Mouse (Mus musculus) forebrain, embryonic 10.5 days (tissue): ENCODE results near the gene Smarca4. TPM values are rescaled to one million over a fixed set of nuclear protein-coding genes. Genes with fewer than 3 reads are reported as not detected.

Source experiments
- DNase-seq: peaks from one replicate; pipeline ENCODE4 v3.0.0-alpha.2; 2017; ENCODE audit warnings: low spot score; ENCODE audit errors: extremely low spot score
- H3K27ac ChIP-seq: fragments of 300-500 bp; sonication (generic); 2 replicates; pipeline ENCODE4 v1.5.1; 2016; ENCODE audit warnings: mild to moderate bottlenecking
- H3K27me3 ChIP-seq: fragments of 300-500 bp; sonication (generic); 2 replicates; pipeline ENCODE4 v1.6.1; 2016; ENCODE audit warnings: mild to moderate bottlenecking; ENCODE audit not compliant: poor library complexity, severe bottlenecking
- H3K36me3 ChIP-seq: fragments of 300-500 bp; sonication (generic); replicated peaks from 2 replicates; pipeline ENCODE4 v1.6.1; 2016; ENCODE audit warnings: mild to moderate bottlenecking, moderate library complexity
- H3K4me1 ChIP-seq: fragments of 300-500 bp; sonication (generic); 2 replicates; pipeline ENCODE4 v1.6.1; 2016
- H3K4me3 ChIP-seq: fragments of 300-500 bp; sonication (generic); 2 replicates; pipeline ENCODE4 v1.5.1; 2016; ENCODE audit warnings: mild to moderate bottlenecking, moderate library complexity
- H3K9me3 ChIP-seq: fragments of 300-500 bp; sonication (generic); 2 replicates; pipeline ENCODE4 v1.6.1; 2016; ENCODE audit warnings: mild to moderate bottlenecking, moderate library complexity
- WGBS: fragments of 180-500 bp; shearing (Covaris S2); methylation state at CpG from one replicate; pipeline ENCODE4 v1.1.7; 2016; 5-methylcytosine and 5-hydroxymethylcytosine counted together
- polyA plus RNA-seq: library from polyadenylated mRNA; unstranded; fragments of >200 nt; fragmentation: Nextera tagmentation; extraction: Ambion mirVana; gene quantifications from 2 replicates; pipeline ENCODE4 v1.2.1, GENCODE M21; 2016

Smarca4 gene
- polyA plus RNA-seq: 147 and 149 TPM in 2 replicates

DNA sequence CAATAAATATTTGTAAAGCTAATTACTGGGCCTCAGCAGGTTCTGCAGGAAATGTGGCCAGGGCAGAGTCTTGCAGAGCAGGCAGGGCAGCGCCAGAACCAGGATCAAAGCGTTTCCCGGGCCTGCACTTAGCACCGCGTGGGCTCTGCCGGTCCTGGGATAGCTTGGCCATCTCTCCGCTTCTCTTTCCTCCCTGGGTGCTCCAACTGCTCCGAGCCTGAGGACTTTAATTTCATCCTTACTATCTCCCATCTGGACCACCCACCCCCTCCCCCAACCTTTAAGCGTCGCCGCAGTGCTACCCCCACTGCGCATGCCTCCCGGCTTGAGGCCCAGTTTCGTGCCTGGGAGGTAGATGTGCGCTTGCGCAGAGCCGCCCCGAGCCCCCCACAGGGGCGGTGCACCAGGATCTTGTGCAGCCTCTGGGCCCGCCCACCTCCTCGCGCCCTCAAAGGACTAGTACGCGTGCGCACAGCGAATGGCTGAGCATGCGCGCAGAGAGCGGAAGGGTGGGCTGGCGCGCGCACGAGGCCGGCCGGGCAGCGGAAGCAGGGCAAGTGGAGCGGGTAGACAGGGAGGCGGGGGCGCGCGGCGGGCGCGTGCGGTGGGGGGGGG lies at the start of gene Smarca4:
Gene Smarca4, plus strand, starts transcription at position 553 of the 615 bp plus-strand sequence.
- H3K36me3 ChIP-seq: peaks cover 27% of the 10 kb centered on the region
- under 1% methylated on average over 45 of the region's 45 CpGs for WGBS
- H3K27me3 ChIP-seq: no peaks in the 10 kb centered on the region
- no peaks in the 10 kb centered on the region for H3K9me3 ChIP-seq
- peaks cover 28% of the 10 kb centered on the region for H3K4me1 ChIP-seq
- peak within 1 kb of the TSS; percentile 76 for H3K4me3 ChIP-seq
- peak within 1 kb of the TSS; percentile 99 for H3K27ac ChIP-seq
- DNase-seq: peak; percentile 100

DNA sequence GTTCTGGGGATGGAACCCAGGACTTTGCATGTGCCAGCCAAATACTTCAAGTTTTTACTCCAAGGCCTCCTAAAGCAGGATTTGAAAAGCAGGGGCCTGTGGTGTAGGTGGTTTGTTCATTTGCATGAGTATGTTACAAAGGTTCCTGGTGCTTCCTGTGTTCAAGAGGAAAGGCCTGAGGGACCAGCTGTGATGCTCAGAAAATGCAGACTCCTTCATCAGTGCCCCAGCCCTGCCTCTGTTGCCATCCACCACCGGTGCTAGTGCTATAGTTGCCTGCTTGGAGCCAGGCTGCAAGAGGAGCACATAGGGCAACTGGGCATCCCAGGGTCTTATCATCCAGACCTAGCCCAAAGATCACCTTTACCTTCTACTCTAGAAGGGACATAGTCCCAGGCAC lies 49.4 kb upstream of the Smarca4 start:
- no peaks in the 10 kb centered on the region for H3K9me3 ChIP-seq
- H3K36me3 ChIP-seq: peaks cover 57% of the 10 kb centered on the region
- WGBS: 88% methylated on average over 1 of the region's 1 CpGs
- H3K27me3 ChIP-seq: no peaks in the 10 kb centered on the region
- H3K4me3 ChIP-seq: no peak overlapping the region
- DNase-seq: no peak
- no peak overlapping the region for H3K27ac ChIP-seq
- no peaks in the 10 kb centered on the region for H3K4me1 ChIP-seq

DNA sequence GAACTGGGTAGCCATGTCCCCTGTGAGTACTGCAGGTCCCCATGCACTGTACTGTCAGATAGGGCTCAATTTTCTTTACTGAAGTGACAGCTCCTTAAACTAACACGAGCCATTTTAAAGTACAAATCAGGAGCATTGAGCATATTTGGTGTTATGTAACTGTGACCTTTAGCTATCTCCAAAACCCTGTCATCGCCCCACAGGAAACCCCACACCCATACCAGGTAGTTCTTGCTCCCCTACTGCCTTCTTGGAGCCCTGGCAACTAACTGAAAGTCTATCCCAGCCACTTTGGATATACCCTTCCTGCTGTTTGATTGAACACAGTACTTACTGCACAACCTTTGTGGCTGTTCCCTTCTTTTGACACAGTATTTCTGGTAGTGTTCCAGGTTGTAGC lies 48.9 kb upstream of the Smarca4 start:
- Histone ChIP-seq H3K9me3 (no peaks in the 10 kb centered on the region), H3K27me3 (no peaks in the 10 kb centered on the region), H3K4me3 (no peak overlapping the region), H3K4me1 (no peaks in the 10 kb centered on the region), H3K36me3 (peaks cover 57% of the 10 kb centered on the region), H3K27ac (no peak overlapping the region)
- no peak for DNase-seq
- WGBS: 94% methylated on average over 2 of the region's 2 CpGs

DNA sequence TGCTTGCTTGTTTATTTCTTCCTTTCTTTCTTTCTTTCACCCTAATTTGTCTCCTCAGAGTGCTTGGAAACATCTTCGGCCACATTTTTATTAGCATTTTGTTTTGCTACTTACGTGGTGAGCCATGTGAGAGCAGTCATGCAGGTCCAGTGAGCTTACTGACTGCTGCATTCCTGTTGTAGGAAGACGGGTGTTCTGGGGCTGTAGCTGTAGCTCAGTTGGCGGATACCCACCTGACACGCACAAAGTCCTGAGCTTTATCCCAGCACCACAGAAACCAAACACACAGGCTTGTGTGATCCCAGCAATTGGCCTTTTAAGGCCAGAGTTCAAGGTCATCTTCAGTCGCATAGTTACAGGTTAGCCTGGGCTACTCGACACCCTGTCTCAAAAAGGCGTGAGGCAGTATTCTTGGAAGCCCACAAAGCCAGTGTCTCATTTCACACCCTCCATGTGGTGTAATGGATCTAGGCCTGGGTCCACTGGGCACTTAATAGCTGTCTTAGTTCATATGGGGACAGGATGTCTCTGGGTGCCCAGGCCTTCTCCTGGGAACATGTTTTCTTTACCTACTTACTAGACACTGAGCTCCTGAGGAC lies 47.2 kb upstream of the Smarca4 start:
- Histone ChIP-seq H3K4me3 (no peak overlapping the region), H3K9me3 (no peaks in the 10 kb centered on the region), H3K27ac (no peak overlapping the region), H3K36me3 (peaks cover 62% of the 10 kb centered on the region), H3K27me3 (no peaks in the 10 kb centered on the region), H3K4me1 (no peaks in the 10 kb centered on the region)
- DNase-seq: no peak
- 93% methylated on average over 8 of the region's 8 CpGs for WGBS

DNA sequence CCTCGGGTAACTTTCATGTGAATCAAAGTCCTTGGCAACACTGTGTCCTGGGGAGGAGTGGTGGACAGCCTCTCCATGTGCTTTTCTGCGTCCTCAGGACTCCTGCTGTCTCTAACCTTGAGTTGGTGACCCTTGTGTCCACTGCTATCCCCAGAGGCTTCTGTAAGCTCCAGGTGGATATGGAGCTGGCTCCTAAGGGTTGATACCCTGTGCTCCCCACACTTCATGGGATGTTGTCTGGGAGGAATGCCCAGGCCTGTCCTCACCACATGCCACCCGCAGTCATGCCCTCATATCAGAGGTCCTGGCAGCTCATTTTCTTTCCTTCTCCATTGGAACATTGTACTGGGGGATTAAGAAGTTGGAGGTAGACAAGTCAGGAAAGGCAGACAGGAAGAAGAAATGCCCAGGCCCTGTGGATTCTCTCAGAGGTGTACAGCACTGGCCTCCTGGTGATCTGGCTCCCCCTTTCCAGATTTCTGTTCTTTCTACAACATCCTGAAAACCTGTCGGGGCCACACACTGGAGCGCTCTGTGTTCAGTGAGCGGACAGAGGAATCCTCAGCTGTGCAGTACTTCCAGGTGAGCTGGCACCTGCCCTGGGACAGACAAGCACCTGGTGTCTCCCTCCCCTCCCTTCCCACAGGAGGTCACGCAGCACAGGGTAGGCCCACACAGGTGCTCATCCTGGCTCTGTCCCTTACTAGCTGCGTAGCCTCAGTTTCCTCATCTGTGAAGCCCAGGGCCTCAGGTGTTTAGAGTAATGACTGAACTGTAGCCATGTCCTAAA lies 41.8 kb upstream of the Smarca4 start:
- H3K27ac ChIP-seq: no peak overlapping the region
- H3K4me3 ChIP-seq: no peak overlapping the region
- H3K9me3 ChIP-seq: no peaks in the 10 kb centered on the region
- no peaks in the 10 kb centered on the region for H3K4me1 ChIP-seq
- H3K27me3 ChIP-seq: no peaks in the 10 kb centered on the region
- 95% methylated on average over 8 of the region's 8 CpGs for WGBS
- H3K36me3 ChIP-seq: peaks cover 100% of the 10 kb centered on the region
- DNase-seq: no peak

DNA sequence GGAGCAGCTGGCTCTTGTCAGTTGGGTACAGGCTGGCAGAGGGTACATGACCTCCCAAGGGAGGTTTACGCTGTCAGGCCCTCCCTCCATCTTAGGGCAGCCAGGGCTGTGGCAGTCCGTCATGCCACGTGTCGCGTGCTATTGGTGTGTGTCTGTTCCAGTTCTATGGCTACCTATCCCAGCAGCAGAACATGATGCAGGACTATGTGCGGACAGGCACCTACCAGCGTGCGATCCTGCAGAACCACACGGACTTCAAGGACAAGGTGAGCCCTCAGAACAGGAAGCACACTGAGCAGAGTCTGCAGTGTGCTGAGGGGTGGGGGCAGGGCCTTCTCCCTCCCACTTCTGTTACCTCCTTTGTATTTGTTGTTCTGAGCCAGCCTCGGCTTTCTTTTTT lies 40.7 kb upstream of the Smarca4 start:
- H3K4me1 ChIP-seq: no peaks in the 10 kb centered on the region
- H3K9me3 ChIP-seq: no peaks in the 10 kb centered on the region
- 96% methylated on average over 10 of the region's 10 CpGs for WGBS
- H3K27me3 ChIP-seq: no peaks in the 10 kb centered on the region
- no peak overlapping the region for H3K27ac ChIP-seq
- no peak overlapping the region for H3K4me3 ChIP-seq
- no peak for DNase-seq
- peaks cover 100% of the 10 kb centered on the region for H3K36me3 ChIP-seq

DNA sequence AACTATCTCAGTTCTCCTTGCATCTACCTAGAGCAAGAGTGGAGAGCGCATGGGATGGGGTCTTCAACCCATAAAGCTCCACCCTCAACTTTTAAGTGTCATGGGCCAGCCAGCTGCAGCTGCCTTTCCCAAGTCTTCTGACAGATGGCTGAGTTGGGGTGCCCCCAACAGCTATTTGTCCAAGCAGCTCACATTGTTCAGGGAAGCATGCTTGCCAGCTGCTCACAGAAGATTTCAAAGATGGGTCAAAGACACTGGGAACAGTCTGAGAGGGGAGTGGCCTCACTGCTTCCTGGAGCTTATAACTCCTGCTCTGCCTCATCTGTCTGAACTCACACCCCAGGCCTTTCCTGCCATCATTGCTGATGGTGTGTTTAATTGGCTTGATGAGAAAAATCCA lies 39.7 kb upstream of the Smarca4 start:
- 93% methylated on average over 1 of the region's 1 CpGs for WGBS
- Histone ChIP-seq H3K4me3 (no peak overlapping the region), H3K4me1 (no peaks in the 10 kb centered on the region), H3K27ac (no peak overlapping the region), H3K9me3 (no peaks in the 10 kb centered on the region), H3K27me3 (no peaks in the 10 kb centered on the region), H3K36me3 (peaks cover 100% of the 10 kb centered on the region)
- DNase-seq: no peak

DNA sequence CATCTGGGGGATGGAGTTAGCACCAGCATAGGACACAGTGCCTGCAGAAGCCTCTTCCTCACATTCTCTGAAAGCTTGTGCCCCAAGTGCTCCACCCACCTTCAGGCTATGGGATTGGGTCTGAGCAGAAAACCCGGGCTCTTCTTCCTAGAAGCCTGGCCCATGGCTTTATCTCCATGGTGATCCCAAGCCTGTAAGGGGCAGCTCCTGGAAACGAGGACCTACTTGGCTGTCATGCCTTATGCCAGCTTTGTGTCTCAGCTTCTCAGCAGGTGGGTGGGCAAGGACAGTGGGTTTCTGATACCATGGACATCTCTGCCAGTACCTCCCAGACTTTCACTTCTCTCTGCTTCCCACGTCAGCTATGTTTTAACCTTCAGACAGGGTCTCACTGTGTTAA lies 37.7 kb upstream of the Smarca4 start:
- H3K36me3 ChIP-seq: peaks cover 100% of the 10 kb centered on the region
- H3K27ac ChIP-seq: no peak overlapping the region
- H3K4me1 ChIP-seq: no peaks in the 10 kb centered on the region
- no peak overlapping the region for H3K4me3 ChIP-seq
- WGBS: 76% methylated on average over 3 of the region's 3 CpGs
- H3K9me3 ChIP-seq: no peaks in the 10 kb centered on the region
- H3K27me3 ChIP-seq: no peaks in the 10 kb centered on the region
- no peak for DNase-seq

DNA sequence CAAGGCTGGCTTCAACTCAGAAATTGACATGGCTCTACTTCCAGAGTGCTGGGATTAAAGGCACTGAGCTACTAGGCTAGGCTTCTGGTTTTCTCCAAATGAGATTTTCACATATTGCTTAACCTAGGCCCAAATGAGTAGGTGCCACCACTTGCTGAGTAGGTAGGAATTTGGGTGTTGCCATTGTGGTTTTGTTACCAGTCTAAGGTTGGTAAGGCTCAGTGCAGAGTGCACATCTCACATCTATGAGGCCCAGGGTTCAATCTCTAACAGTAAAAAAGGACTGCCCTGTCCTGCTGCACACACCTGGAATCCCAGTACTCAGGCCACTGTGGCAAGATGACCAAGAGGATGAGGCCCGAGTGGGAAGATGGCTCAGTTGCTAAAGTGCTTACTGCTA lies 30.6 kb upstream of the Smarca4 start:
- no peaks in the 10 kb centered on the region for H3K4me1 ChIP-seq
- no peak overlapping the region for H3K27ac ChIP-seq
- H3K9me3 ChIP-seq: no peaks in the 10 kb centered on the region
- DNase-seq: no peak
- H3K4me3 ChIP-seq: no peak overlapping the region
- WGBS: 91% methylated on average over 1 of the region's 1 CpGs
- no peaks in the 10 kb centered on the region for H3K27me3 ChIP-seq
- peaks cover 100% of the 10 kb centered on the region for H3K36me3 ChIP-seq

DNA sequence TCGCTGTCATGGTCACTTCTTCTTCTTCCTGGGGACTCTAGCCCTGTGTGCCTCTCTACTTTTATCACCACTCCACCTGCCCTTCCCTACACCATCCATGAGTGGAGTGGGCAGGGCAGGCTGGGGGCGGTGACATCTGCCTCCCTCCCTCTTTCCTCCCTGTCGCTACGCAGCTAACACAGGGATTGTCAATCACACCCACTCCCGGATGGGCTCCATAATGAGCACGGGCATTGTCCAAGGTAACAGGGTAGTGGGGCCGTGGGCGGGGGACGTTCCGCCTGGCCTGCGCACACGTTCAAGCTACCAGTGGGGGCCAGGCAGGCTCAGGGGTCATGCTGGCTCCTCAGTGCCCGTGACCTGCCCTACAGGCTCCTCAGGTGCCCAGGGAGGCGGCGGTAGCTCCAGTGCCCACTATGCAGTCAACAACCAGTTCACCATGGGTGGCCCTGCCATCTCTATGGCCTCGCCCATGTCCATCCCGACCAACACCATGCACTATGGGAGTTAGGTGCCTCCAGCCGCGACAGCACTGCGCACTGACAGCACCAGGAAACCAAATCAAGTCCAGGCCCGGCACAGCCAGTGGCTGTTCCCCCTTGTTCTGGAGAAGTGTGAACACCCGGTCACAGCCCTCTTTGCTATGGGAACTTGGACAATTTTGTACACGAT lies 28.2 kb upstream of the Smarca4 start:
- Histone ChIP-seq H3K9me3 (no peaks in the 10 kb centered on the region), H3K36me3 (peaks cover 80% of the 10 kb centered on the region), H3K27ac (no peak overlapping the region), H3K27me3 (no peaks in the 10 kb centered on the region), H3K4me1 (peaks cover 14% of the 10 kb centered on the region), H3K4me3 (no peak overlapping the region)
- no peak for DNase-seq
- 91% methylated on average over 23 of the region's 23 CpGs for WGBS

DNA sequence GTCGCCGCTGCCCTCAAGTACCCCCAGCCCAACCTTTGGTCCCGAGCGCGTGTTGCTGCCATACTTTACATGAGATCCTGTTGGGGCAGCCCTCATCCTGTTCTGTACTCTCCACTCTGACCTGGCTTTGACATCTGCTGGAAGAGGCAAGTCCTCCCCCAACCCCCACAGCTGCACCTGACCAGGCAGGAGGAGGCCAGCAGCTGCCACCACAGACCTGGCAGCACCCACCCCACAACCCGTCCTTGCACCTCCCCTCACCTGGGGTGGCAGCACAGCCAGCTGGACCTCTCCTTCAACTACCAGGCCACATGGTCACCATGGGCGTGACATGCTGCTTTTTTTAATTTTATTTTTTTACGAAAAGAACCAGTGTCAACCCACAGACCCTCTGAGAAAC lies 27.6 kb upstream of the Smarca4 start:
- Histone ChIP-seq H3K36me3 (peaks cover 75% of the 10 kb centered on the region), H3K4me1 (peaks cover 18% of the 10 kb centered on the region), H3K27ac (no peak overlapping the region), H3K4me3 (no peak overlapping the region), H3K9me3 (no peaks in the 10 kb centered on the region), H3K27me3 (no peaks in the 10 kb centered on the region)
- 95% methylated on average over 8 of the region's 8 CpGs for WGBS
- no peak for DNase-seq

DNA sequence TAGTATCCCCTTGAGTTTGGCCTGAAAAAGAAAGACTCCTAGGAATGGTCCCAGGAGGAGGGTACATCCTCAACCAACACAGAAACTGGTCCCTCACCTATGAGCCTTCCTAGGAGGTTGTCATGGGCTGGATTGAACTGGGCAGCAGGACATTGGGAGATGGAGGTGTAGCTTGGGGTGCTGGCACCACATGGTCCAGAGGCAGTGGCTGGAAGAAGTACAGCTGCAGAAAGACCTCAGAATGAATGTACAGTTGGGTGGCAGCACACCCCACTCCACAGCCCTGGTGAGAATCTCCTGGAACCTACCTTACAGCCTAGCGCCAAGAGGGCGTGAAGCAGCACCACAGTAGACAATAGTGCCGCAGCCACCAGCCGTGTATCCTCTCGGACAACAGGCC lies 26.4 kb upstream of the Smarca4 start:
- Histone ChIP-seq H3K36me3 (peaks cover 68% of the 10 kb centered on the region), H3K4me3 (no peak overlapping the region), H3K4me1 (peaks cover 30% of the 10 kb centered on the region), H3K27me3 (no peaks in the 10 kb centered on the region), H3K27ac (no peak overlapping the region), H3K9me3 (no peaks in the 10 kb centered on the region)
- no peak for DNase-seq
- WGBS: 95% methylated on average over 5 of the region's 5 CpGs
